Mouse (Mus musculus): ENCODE results near the gene Slc6a18.
"Not testable (repeated sequence)": the region's sequence is repeated elsewhere in the genome, so short reads cannot be mapped to it uniquely, and the experiment has no call there.

The Slc6a18 gene

DNA sequence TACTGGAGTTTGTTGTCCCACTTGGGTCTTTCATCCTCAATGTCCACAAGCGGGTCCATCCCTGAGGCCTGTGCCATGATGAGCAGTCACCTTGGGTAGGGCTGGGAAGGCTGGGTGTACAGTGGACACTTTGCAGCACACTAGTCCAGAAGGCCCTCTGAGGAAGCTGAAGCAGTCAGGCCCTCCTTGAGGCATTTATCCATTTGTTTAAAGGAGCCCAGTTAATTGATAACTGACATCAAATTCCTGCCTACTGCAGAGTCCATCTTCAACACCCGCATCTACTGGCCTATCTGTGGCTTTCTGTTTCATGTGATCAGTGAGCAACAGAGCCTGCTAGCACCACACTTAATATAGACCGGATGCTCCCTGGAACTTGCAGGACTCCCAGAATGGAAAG, at the start of gene Slc6a18:
Gene Slc6a18, minus strand, starts transcription at position 171 of the 400 bp plus-strand sequence.
- in situ Hi-C loops (cut with MboI, MseI) = no loop called here

GRCm38 (mm10) chr13:73725315-73725714, 47.5 kb upstream of the Slc6a18 start:
- in situ Hi-C loops (cut with MboI, MseI) = loop anchor here in 1 of 2 experiments (5.0 kb wide), 1 partner anchor 37 kb away; no protein-coding TSS in a partner anchor

DNA sequence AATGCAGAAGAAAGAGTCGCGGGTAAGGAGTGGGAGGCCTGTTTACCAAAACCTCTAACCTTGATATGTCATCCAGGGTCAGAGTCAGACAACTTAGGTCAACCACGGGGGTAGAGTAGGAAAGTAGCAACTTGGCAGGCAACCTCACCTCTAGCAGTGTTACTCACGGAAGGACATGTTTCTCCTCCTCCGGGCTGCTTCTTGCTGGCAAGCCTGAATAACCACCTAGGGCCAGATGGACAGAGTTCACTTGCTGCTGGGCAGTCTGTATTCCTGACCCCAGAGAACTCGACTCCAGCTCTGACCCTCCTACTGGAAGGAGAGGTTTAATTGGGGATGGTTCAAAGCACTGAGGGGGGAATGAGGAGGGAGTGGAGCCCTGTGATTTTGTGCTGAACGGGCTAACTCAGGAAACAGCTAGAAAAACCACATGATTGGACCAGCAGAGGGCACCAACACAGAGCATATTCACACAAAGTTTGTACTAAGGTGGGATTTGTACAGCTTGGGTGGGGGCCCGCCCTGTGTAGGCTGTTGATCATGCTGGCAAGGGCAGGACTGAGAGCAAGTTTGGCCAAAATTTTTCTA, 45.4 kb upstream of the Slc6a18 start:
- in situ Hi-C loops (cut with MboI, MseI) = loop anchor here (5.0 kb wide), 3 partner anchors 99 to 184 kb away; no protein-coding TSS in a partner anchor

- in situ Hi-C loops (cut with MboI, MseI) = loop anchor here (5.0 kb wide), 3 partner anchors 102 to 187 kb away; no protein-coding TSS in a partner anchor
Measured at GRCm38 (mm10) chr13:73720241-73720640, 42.4 kb upstream of the Slc6a18 start.

DNA sequence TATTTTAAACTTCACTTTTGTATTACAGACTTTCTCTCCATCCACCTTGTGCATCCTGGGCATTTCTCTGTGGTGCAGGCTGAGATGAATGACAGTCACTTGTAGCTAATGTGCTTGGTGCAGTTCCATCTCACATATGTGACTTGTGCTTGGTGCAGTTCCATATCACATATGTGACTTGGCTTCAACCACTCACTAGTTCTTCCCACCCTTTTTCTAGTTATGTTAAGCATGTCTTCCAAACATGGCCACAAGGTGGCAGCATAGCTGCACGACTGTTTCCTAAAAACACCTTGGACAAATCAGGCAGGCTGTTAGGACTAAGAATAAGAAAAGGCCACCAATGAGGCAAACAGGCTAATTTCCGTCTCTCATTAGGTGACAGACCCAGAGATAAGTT, 40.4 kb upstream of the Slc6a18 start:
- in situ Hi-C loops (cut with MboI, MseI) = loop anchor here in 1 of 2 experiments (10.0 kb wide), 1 partner anchor 203 kb away; no protein-coding TSS in a partner anchor

DNA sequence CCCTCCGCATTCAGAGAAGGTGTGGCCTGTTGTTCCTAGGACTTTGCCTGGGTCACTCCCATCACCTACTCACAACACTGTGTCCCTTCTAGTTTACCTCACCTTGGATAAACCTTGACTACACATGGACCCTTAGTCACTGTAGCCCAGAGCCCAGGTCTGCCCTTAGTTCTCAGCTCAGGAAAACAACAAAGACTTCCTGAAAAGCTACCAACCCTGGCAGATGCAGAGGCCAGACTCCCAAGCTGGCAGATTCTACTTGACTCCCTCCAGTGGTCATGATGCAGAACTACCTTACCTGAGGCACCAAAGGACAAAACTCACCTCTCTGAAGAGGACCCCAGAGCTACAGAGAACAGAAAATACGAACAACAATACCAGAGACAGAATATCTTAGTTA, 36.2 kb upstream of the Slc6a18 start:
- in situ Hi-C loops (cut with MboI, MseI) = loop anchor here in 1 of 2 experiments (10.0 kb wide), 1 partner anchor 199 kb away; no protein-coding TSS in a partner anchor

DNA sequence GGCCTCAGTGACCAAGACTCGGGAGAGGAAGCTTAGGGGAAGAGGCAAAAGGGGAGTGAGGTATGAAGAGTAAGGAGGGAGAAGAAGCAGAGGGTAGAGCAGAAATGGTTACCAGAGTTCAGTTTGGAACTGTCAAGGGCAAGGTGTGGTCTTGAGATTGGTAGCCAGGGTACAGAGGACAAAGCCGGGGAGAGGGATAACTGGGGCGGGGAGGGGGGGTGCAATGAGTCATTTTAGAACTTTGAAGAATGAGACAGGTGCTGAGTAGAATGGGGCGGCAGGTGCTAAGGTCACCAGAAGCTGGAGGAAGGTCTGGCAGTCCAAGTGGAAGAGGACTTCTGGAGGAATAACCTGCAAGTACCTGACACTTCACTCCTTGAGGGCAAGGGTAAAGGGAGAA, 35.4 kb upstream of the Slc6a18 start:
- in situ Hi-C loops (cut with MboI, MseI) = loop anchor here in 1 of 2 experiments (10.0 kb wide), 1 partner anchor 198 kb away; no protein-coding TSS in a partner anchor

GRCm38 (mm10) chr13:73712228-73712627, 34.4 kb upstream of the Slc6a18 start:
- in situ Hi-C loops (cut with MboI, MseI) = loop anchor here in 1 of 2 experiments (10.0 kb wide), 1 partner anchor 197 kb away; no protein-coding TSS in a partner anchor

DNA sequence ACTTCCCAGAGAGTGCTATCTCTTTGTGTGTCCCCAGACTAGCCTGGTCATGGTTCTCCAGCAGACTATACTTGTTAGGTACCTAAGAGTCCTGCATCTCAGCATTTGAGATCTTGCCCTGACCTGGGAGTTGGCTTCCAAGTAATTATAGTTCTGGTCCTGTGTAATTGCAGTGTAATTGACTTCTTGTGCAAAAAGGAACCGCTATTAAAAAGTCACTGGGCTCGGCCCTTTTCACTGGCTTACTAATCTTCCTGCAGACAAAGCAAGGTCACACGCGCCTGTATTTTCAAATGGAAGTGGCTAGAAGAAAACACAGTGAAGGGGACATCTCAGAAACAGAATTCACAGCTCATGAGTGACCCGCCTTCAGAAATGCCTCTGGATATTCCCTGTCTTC, 34.0 kb upstream of the Slc6a18 start:
- in situ Hi-C loops (cut with MboI, MseI) = loop anchor here in 1 of 2 experiments (10.0 kb wide), 1 partner anchor 197 kb away; no protein-coding TSS in a partner anchor

- in situ Hi-C loops (cut with MboI, MseI) = loop anchor here in 1 of 2 experiments (10.0 kb wide), 1 partner anchor 196 kb away; no protein-coding TSS in a partner anchor
Measured at GRCm38 (mm10) chr13:73711221-73711620, 33.4 kb upstream of the Slc6a18 start.

- in situ Hi-C loops (cut with MboI, MseI) = no loop called here
Measured at GRCm38 (mm10) chr13:73709491-73709890, 31.7 kb upstream of the Slc6a18 start.

DNA sequence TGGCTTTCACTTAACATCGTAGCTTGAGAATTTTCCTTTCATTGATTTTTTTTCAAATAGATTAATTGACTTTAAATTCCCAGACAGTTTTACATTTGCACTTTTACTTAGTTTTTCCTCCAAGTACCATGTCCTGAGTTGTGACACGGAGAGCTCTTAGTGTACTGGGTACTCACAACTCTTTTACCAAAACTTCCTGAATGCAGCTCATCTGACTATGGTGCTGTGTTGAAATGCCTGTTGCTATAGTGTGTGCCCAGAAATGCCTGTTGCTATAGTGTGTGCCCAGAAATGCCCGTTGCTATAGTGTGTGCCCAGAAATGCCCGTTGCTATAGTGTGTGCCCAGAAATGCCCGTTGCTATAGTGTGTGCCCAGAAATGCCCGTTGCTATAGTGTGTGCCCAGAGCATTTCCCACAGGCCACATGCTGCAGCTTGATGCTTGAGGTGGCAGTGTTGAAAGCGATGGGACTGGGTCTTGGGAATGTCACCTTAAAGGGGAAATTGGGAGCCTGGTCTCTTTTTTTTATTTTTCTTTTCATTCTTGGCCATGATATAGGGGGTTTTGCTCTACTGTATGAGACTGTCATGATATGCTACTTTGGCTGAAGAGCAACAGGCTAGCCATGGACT, 27.0 kb upstream of the Slc6a18 start, which contains the start of gene Slc6a19:
Gene Slc6a19, minus strand, starts transcription at position 172 of the 632 bp plus-strand sequence.
- in situ Hi-C loops (cut with MboI, MseI) = no loop called here

- in situ Hi-C loops (cut with MboI, MseI) = not testable (repeated sequence)
Measured at GRCm38 (mm10) chr13:73703486-73703885, 25.7 kb upstream of the Slc6a18 start.

GRCm38 (mm10) chr13:73702776-73703175, 25.0 kb upstream of the Slc6a18 start:
- in situ Hi-C loops (cut with MboI, MseI) = no loop called here

- in situ Hi-C loops (cut with MboI, MseI) = no loop called here
Measured at GRCm38 (mm10) chr13:73701161-73701883, 23.5 kb upstream of the Slc6a18 start.

DNA sequence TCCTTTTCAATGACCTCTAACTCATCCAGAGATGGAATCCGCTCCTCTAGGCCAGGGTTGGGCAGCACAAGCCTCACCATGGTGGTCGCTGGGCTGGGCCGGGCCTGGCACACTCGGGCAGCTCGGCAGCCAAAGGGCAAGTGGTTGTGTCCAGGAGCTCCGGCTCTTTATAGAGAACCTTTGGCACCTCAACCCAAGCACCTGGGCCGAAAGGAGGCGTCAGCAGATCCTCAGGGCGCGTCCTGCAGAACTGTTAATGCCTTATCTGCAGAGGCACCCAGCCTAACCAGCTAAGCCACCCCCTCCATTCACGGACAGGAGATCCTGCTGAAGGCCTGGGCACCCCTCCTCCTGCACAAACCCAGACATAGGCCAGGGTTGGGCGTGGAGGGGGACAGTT, 22.7 kb upstream of the Slc6a18 start:
- in situ Hi-C loops (cut with MboI, MseI) = no loop called here

GRCm38 (mm10) chr13:73699714-73700113, 21.9 kb upstream of the Slc6a18 start:
- in situ Hi-C loops (cut with MboI, MseI) = no loop called here

GRCm38 (mm10) chr13:73696529-73696928, 18.7 kb upstream of the Slc6a18 start:
- in situ Hi-C loops (cut with MboI, MseI) = no loop called here

GRCm38 (mm10) chr13:73694972-73695371, 17.1 kb upstream of the Slc6a18 start:
- in situ Hi-C loops (cut with MboI, MseI) = loop anchor here in 1 of 2 experiments (5.0 kb wide), 1 partner anchor 48 kb away; no protein-coding TSS in a partner anchor

- in situ Hi-C loops (cut with MboI, MseI) = loop anchor here in 1 of 2 experiments (5.0 kb wide), 1 partner anchor 46 kb away; no protein-coding TSS in a partner anchor
Measured at GRCm38 (mm10) chr13:73693333-73693732, 15.5 kb upstream of the Slc6a18 start.

DNA sequence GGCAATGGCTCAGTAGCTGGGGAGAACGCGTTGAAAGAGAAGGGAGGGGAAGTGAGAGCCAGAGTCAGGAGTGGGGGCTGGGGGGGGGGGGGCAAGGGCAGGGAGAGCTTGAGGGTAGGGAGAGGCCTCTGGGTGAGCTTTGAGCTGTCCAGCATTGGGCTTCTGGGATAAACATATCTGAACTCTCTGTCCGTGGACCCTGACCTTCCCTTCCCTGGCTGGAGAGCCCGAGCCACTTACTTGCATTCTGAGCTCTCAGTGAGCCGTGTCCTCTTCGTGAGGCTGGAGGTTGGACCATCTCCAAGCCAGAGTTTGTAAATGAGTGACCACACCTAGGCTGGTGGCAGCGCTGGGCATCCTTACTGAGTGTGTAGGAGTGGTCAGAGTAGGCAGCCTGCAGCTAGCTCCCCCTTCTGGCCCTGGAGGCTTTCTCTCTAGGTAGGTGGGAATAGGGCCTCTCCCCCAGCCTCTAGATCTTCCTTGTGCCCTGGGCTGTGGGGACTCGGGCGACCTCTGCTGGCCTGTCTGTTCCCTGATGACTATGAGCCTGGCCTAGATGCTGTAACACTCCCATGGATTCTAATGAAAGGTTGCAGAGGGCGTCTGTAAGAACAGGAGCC, 14.5 kb upstream of the Slc6a18 start:
- in situ Hi-C loops (cut with MboI, MseI) = loop anchor here in 1 of 2 experiments (5.0 kb wide), 1 partner anchor 45 kb away; no protein-coding TSS in a partner anchor
